Mouse (Mus musculus): ENCODE results near the gene Dcakd.

DNA sequence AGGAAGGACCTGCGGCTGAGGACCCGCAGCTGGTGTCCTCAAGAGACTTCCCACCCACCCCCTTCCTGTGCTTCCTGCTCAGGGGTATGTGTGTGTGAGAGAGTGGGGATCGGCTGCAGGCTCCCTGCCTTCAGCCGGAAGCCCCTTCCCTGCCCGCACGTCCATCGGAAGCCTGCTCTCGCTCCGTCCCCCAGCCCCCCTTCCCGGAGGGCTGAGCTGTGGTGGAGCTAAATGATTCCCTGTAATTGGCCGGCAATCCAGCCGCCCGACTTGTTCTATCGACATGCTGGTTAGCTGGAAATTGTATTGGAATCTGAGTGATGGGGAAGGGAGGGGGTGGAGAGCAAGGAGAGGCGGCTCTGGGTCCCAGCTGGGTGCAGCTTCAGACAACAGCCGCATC is 36.5 kb downstream of the Dcakd start:
- TF ChIP-seq CTCF (IDR thresholded peaks at IDR 0.05; ENCODE audit: low read depth) (no peak), EP300 (optimal IDR thresholded peaks at IDR 0.05) (no peak)

Measured in stomach, postnatal 0 days (tissue).